21 mouse cellular contexts compared by ENCODE assay signal in genomic region chr19:15003596-15003995, GRCm38 (mm10).
DNase-seq lines count a peak whose midpoint lies in the region; ATAC-seq and TF ChIP-seq lines count a peak whose summit lies in the region.
"Had no signal": no experiment of that assay in that cellular context is flagged by ENCODE, and none has a peak within 500 bp of the region (broad histone marks: within the 10 kb centered on the region; RNA-seq: fewer than 3 reads in every experiment).

No protein-coding gene starts in this region.

- peak; percentile 58 for DNase-seq in lung, postnatal 0 days (ENCODE audit: low spot score)
- DNase-seq in lung, postnatal 25 days (ENCODE audit: low spot score) = no peak
- DNase-seq in fat pad, adult 2 months (ENCODE audit: extremely low read depth, low read depth, low spot score) = peak; percentile 80
- DNase-seq in adrenal gland, postnatal 10 days = no peak
- DNase-seq in right cerebral cortex, adult 18-20 months = no peak
- DNase-seq: adrenal gland, adult 8-10 months; adrenal gland, postnatal 25 days; cerebellum, adult 11 months; cerebellum, adult 18-20 months; cerebellum, adult 8-10 months; cerebellum, adult 9-11 months; cerebellum, postnatal 14 days; cerebellum, postnatal 36 days; embryo, embryonic 11 days; forebrain, postnatal 0 days had no signal

- no peaks in the 10 kb centered on the region for H3K9me3 ChIP-seq in lung, postnatal 0 days (ENCODE audit: low read length)
- H3K9me3 ChIP-seq: embryonic facial prominence, embryonic 13.5 days; embryonic facial prominence, embryonic 15.5 days; forebrain, embryonic 13.5 days; forebrain, embryonic 15.5 days had no signal

- H3K27me3 ChIP-seq in lung, postnatal 0 days (replicated peaks; ENCODE audit: insufficient read depth, low read length) = no peaks in the 10 kb centered on the region
- H3K27me3 ChIP-seq: embryonic facial prominence, embryonic 13.5 days; embryonic facial prominence, embryonic 15.5 days; forebrain, embryonic 13.5 days; forebrain, embryonic 15.5 days had no signal

- H3K9ac ChIP-seq in lung, postnatal 0 days (replicated peaks; ENCODE audit: low read depth) = no peak overlapping the region
- H3K9ac ChIP-seq: embryonic facial prominence, embryonic 13.5 days; embryonic facial prominence, embryonic 15.5 days; forebrain, embryonic 13.5 days; forebrain, embryonic 15.5 days; forebrain, postnatal 0 days had no signal

- H3K4me2 ChIP-seq in lung, postnatal 0 days (replicated peaks; ENCODE audit: low read depth, low read length) = no peak overlapping the region
- H3K4me2 ChIP-seq: embryonic facial prominence, embryonic 13.5 days; embryonic facial prominence, embryonic 15.5 days; forebrain, embryonic 13.5 days; forebrain, embryonic 15.5 days had no signal

- no peak overlapping the region for H3K27ac ChIP-seq in lung, postnatal 0 days (ENCODE audit: low read length)
- H3K27ac ChIP-seq: embryonic facial prominence, embryonic 13.5 days; embryonic facial prominence, embryonic 15.5 days; forebrain, embryonic 13.5 days; forebrain, embryonic 15.5 days had no signal

- no peak; the same call in 1 of the 2 replicates for TF ChIP-seq EP300 in lung, postnatal 0 days (IDR thresholded peaks at IDR 0.05)

- no peak for TF ChIP-seq CTCF in lung, postnatal 0 days (IDR thresholded peaks at IDR 0.05)

- H3K4me3 ChIP-seq in lung, postnatal 0 days (ENCODE audit: low read depth, low read length) = no peak overlapping the region
- H3K4me3 ChIP-seq: embryonic facial prominence, embryonic 13.5 days; embryonic facial prominence, embryonic 15.5 days; erythroblast, embryonic 14.5 days; forebrain, embryonic 13.5 days; forebrain, embryonic 15.5 days had no signal

- no peaks in the 10 kb centered on the region for H3K36me3 ChIP-seq in lung, postnatal 0 days (ENCODE audit: insufficient read depth, low read length)
- H3K36me3 ChIP-seq: embryonic facial prominence, embryonic 13.5 days; embryonic facial prominence, embryonic 15.5 days; forebrain, embryonic 15.5 days had no signal

- 49% methylated on average over 3 of the region's 3 CpGs for WGBS in lung, postnatal 0 days

- no peaks in the 10 kb centered on the region for H3K4me1 ChIP-seq in lung, postnatal 0 days (ENCODE audit: insufficient read depth, low read depth, low read length)
- H3K4me1 ChIP-seq: embryonic facial prominence, embryonic 13.5 days; embryonic facial prominence, embryonic 15.5 days; forebrain, embryonic 13.5 days; forebrain, embryonic 15.5 days had no signal

- peak; percentile 83 for ATAC-seq in lung, postnatal 0 days
- ATAC-seq: activated CD4-positive, CD25-positive, alpha-beta regulatory T cell, adult 4 months; forebrain, embryonic 13.5 days; forebrain, embryonic 15.5 days; forebrain, postnatal 0 days had no signal

Comparison
In these comparisons a context has a peak if more than half of its experiments do, and no peak if none do; other contexts are left out.
1. DNase-seq: peak in lung, postnatal 0 days (single experiment) and fat pad, adult 2 months (single experiment); none in lung, postnatal 25 days (single experiment), adrenal gland, postnatal 10 days (single experiment) and right cerebral cortex, adult 18-20 months (single experiment).